ENCODE assay signal across 20 mouse cellular contexts in genomic region chr12:100340901-100341460, GRCm38 (mm10).
DNase-seq lines count a peak whose midpoint lies in the region; ATAC-seq lines count a peak whose summit lies in the region.
"Had no signal": no experiment of that assay in that cellular context is flagged by ENCODE, and none has a peak within 500 bp of the region (broad histone marks: within the 10 kb centered on the region; RNA-seq: fewer than 3 reads in every experiment).

No protein-coding gene starts in this region.

- no peaks in the 10 kb centered on the region for H3K9me3 ChIP-seq in hindbrain, embryonic 10.5 days
- no peaks in the 10 kb centered on the region for H3K9me3 ChIP-seq in hindbrain, embryonic 13.5 days
- no peaks in the 10 kb centered on the region for H3K9me3 ChIP-seq in midbrain, embryonic 10.5 days (replicated peaks)
- H3K9me3 ChIP-seq in midbrain, embryonic 16.5 days (replicated peaks; ENCODE audit: control insufficient read depth, low read length, poor library complexity, severe bottlenecking), result no peaks in the 10 kb centered on the region
- H3K9me3 ChIP-seq: embryonic facial prominence, embryonic 10.5 days; forebrain, embryonic 15.5 days; G1E; heart, embryonic 15.5 days had no signal

- H3K4me3 ChIP-seq in hindbrain, embryonic 10.5 days, result no peak overlapping the region
- H3K4me3 ChIP-seq in hindbrain, embryonic 13.5 days, result no peak overlapping the region
- no peak overlapping the region for H3K4me3 ChIP-seq in midbrain, embryonic 10.5 days
- H3K4me3 ChIP-seq in midbrain, embryonic 16.5 days (ENCODE audit: low read depth, low read length), result no peak overlapping the region
- H3K4me3 ChIP-seq: embryonic facial prominence, embryonic 10.5 days; forebrain, embryonic 15.5 days; heart, adult 2 months; heart, embryonic 15.5 days had no signal

- no peak for ATAC-seq in hindbrain, embryonic 13.5 days (ENCODE audit: low FRiP score)
- no peak for ATAC-seq in midbrain, embryonic 16.5 days
- ATAC-seq: forebrain, embryonic 15.5 days; hindbrain, postnatal 0 days had no signal

- H3K9ac ChIP-seq in hindbrain, embryonic 13.5 days, result no peak overlapping the region
- H3K9ac ChIP-seq in midbrain, embryonic 16.5 days (ENCODE audit: low read depth, low read length), result no peak overlapping the region
- H3K9ac ChIP-seq: forebrain, embryonic 15.5 days; heart, embryonic 15.5 days had no signal

- DNase-seq in hindbrain, embryonic 10.5 days (ENCODE audit: low spot score), result no peak
- DNase-seq in midbrain, embryonic 10.5 days (ENCODE audit: low spot score), result no peak
- DNase-seq in ES-CJ7 (ENCODE audit: low read depth, low spot score) (peak; percentile 53), ZHBTc4 (ENCODE audit: low read depth, low spot score) (peak; percentile 60)
- no peak for DNase-seq in thymus, adult 18-20 months
- DNase-seq: adrenal gland, adult 2 months; adrenal gland, postnatal 25 days; cerebellum, adult 18-20 months; cerebellum, adult 9-11 months; gastrocnemius, postnatal 14 days; heart, adult 2 months; heart, postnatal 14 days had no signal

- peaks cover 58% of the 10 kb centered on the region for H3K4me1 ChIP-seq in hindbrain, embryonic 10.5 days (replicated peaks)
- peaks cover 26% of the 10 kb centered on the region for H3K4me1 ChIP-seq in hindbrain, embryonic 13.5 days (replicated peaks)
- H3K4me1 ChIP-seq in midbrain, embryonic 10.5 days, result peaks cover 69% of the 10 kb centered on the region
- H3K4me1 ChIP-seq in midbrain, embryonic 16.5 days (ENCODE audit: control insufficient read depth, insufficient read depth, low read length), result peaks cover 5% of the 10 kb centered on the region

- H3K36me3 ChIP-seq in hindbrain, embryonic 10.5 days, result 0 out of 2 replicates have a peak, but pooled peaks cover 13% of the 10 kb centered on the region
- H3K36me3 ChIP-seq in hindbrain, embryonic 13.5 days, result peaks cover 20% of the 10 kb centered on the region
- H3K36me3 ChIP-seq in midbrain, embryonic 10.5 days, result peaks cover 13% of the 10 kb centered on the region
- H3K36me3 ChIP-seq in midbrain, embryonic 16.5 days (ENCODE audit: control insufficient read depth, insufficient read depth, low read length), result peaks cover 3% of the 10 kb centered on the region; the same call in 1 of the 2 replicates

- peak overlapping the region; percentile 10; the same call in 1 of the 2 replicates for H3K27ac ChIP-seq in hindbrain, embryonic 10.5 days
- no peak overlapping the region for H3K27ac ChIP-seq in hindbrain, embryonic 13.5 days
- H3K27ac ChIP-seq in midbrain, embryonic 10.5 days (replicated peaks), result 0 out of 2 replicates have a peak overlapping the region, but pooled peaks have one; percentile 15
- H3K27ac ChIP-seq in midbrain, embryonic 16.5 days (ENCODE audit: low read length), result no peak overlapping the region
- H3K27ac ChIP-seq: embryonic facial prominence, embryonic 10.5 days; heart, adult 2 months; heart, embryonic 15.5 days; hindbrain, postnatal 0 days had no signal

- WGBS in hindbrain, embryonic 10.5 days, result 79% methylated on average over 7 of the region's 7 CpGs
- WGBS in hindbrain, embryonic 13.5 days, result 77% methylated on average over 7 of the region's 7 CpGs
- WGBS in midbrain, embryonic 10.5 days, result 84% methylated on average over 7 of the region's 7 CpGs
- 83% methylated on average over 7 of the region's 7 CpGs for whole genome bisulfite sequencing in midbrain, embryonic 16.5 days

- H3K4me2 ChIP-seq in hindbrain, embryonic 13.5 days, result no peak overlapping the region
- no peak overlapping the region for H3K4me2 ChIP-seq in midbrain, embryonic 16.5 days (ENCODE audit: low read length)
- H3K4me2 ChIP-seq: forebrain, embryonic 15.5 days; heart, embryonic 11.5 days; heart, embryonic 15.5 days had no signal

- H3K27me3 ChIP-seq in hindbrain, embryonic 10.5 days (ENCODE audit: insufficient read depth, poor library complexity, severe bottlenecking), result no peaks in the 10 kb centered on the region
- H3K27me3 ChIP-seq in hindbrain, embryonic 13.5 days, result no peaks in the 10 kb centered on the region
- no peaks in the 10 kb centered on the region for H3K27me3 ChIP-seq in midbrain, embryonic 10.5 days (ENCODE audit: low read depth, poor library complexity, severe bottlenecking)
- no peaks in the 10 kb centered on the region for H3K27me3 ChIP-seq in midbrain, embryonic 16.5 days (ENCODE audit: control insufficient read depth, insufficient read depth, low read depth, low read length)
- H3K27me3 ChIP-seq: forebrain, embryonic 15.5 days; heart, embryonic 15.5 days had no signal

Comparison
In these comparisons a context has a peak if more than half of its experiments do, and no peak if none do; other contexts are left out.
1. H3K27ac ChIP-seq: peak in hindbrain, embryonic 10.5 days (single experiment) and midbrain, embryonic 10.5 days (single experiment); none in hindbrain, embryonic 13.5 days (single experiment) and midbrain, embryonic 16.5 days (single experiment).
2. DNase-seq: peak in ES-CJ7 (single experiment) and ZHBTc4 (single experiment); none in hindbrain, embryonic 10.5 days (single experiment), midbrain, embryonic 10.5 days (single experiment) and thymus, adult 18-20 months (0 of 2).